Mouse (Mus musculus) thymus, postnatal 10 days (tissue): ENCODE results near the gene Gm37240.
"Not testable (repeated sequence)": the region's sequence is repeated elsewhere in the genome, so short reads cannot be mapped to it uniquely, and the experiment has no call there.

Experiments
- DNase-seq, 2 experiments: peaks; one replicate each; pipeline ENCODE4 v3.0.0; 2021; ENCODE audit warnings: low spot score in 2 of 2

The Gm37240 gene

GRCm38 (mm10) chr3:84652643-84653556, 1234.4 kb downstream of the Gm37240 start:
- no peak for DNase-seq

- no peak for DNase-seq
These were observed 1237.6 kb downstream of the Gm37240 start for GRCm38 (mm10) chr3:84649578-84650327.

DNA sequence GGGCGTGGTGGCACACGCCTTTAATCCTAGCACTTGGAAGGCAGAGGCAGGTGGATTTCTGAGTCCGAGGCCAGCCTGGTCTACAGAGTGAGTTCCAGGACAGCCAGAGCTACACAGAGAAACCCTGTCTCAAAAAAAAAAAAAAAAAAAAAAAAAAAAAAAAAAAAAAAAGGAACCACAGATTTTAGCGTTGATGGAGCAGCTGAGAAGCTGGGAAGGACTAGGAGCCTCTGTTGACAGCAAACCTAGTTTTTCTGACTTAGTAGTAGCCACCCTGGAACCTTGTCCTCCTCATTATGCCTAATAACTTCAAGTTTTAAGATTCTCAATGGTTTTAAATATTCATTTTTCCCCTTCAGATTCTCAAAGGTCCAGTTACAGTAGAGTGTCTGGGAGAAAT, 1239.2 kb downstream of the Gm37240 start:
- not testable (repeated sequence) for DNase-seq

DNA sequence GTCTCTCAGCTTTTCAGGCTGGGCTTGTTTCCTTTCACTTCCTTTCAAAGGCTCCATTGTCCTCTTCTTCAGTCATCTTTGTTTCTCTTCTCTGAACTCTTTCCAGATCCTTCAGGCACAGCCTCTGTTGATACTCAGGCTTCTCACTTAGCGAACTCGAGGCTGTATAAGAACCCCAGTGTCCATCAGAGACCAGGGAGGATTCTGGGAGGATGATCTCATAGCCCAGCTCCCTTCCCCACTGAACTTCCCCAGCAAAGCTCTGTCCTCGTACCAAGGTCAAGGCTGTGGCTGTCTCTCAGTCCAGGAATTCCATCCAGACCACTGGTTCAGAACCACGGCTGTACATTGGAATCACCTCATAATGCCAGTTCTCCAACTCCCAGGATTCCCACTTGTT, 1239.7 kb downstream of the Gm37240 start:
- no peak for DNase-seq

GRCm38 (mm10) chr3:84646331-84646845, 1240.9 kb downstream of the Gm37240 start:
- DNase-seq = no peak

GRCm38 (mm10) chr3:84646007-84646290, 1241.4 kb downstream of the Gm37240 start:
- no peak for DNase-seq

DNA sequence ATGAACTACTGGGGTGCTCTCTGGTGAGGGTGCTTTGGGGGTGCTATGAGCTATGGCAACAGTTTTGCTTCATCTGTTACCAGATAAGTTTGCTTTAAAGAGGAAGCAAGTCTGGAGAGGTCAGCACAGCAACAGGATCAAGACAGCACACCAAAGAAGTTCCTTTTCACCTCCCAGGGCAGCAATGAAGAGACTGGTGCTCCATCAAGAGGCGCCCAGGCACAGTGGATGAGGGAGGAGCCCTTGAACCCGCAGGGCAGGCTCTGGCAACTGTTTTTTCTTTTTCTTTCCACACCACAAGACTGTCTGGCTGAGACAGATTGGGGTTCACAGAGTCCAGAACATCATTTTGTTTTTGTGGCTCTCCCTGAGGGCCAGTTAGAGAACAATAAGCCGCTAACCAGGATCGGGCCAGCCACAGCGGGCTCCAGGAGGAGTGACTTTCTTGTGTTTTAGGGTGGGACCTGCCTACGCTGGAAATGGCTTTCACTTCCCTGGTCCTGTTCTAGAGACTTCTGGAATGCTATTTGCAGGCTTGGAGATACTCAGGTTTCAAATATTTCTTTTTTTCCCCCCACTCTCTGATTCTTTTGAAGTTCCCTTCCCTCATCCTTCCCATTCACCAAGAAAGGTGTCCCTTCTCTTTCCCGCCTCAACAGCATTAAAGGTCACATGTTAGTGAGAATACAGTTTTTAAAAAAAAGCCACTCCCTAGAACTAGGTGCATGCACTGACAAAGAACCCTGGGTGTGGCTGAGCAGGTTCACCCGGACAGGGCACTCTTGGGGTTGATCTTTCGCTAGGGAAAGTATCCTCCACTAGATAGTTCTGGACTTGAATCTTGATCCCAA, 1241.9 kb downstream of the Gm37240 start:
- no peak for DNase-seq

DNA sequence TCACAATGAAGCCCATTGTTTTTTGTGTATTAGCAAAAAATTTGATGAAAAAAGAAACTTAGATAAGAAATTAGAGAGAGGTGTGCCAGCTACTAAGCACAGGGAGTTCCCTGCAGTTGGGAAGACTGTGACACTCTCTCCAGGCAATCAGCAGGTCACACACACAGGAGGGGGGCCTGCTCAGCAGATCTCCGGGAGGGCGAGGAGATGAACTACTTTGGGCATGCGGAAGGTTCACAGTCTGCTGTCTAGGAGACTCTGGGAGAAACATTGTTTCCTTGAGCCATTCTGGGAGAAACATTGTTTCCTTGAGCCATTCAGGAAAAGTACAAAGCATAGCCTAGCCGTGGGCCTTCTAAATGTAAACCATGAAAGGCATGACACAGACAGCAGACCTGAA, 1244.4 kb downstream of the Gm37240 start:
- DNase-seq = no peak

- DNase-seq = no peak
These were observed 1245.9 kb downstream of the Gm37240 start for GRCm38 (mm10) chr3:84641391-84641790.

DNA sequence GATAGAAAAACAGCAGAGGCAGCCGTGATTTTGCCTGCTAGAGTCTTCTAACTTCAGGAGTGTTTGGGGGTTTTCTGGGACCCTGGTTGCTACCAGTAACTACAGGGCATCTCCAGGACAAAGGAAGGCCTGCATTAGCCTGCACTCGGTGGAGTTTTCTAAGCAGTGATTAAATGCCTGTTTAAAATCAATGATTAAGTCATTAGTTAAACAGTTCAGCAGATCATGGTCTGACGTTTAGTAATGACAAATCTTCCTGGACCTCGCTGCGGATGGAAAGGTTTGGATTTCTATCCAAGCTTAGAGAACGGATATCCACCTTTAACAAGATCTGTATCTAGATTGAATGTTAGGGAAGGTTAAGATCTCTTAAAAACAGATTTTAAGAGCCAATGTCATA, 1246.8 kb downstream of the Gm37240 start:
- no peak for DNase-seq

GRCm38 (mm10) chr3:84639767-84640500, 1247.4 kb downstream of the Gm37240 start:
- DNase-seq = no peak

- no peak for DNase-seq
These were observed 1248.5 kb downstream of the Gm37240 start for GRCm38 (mm10) chr3:84638858-84639257.

GRCm38 (mm10) chr3:84637890-84638578, 1249.3 kb downstream of the Gm37240 start:
- DNase-seq = no peak

- DNase-seq = no peak
These were observed 1250.2 kb downstream of the Gm37240 start for GRCm38 (mm10) chr3:84637095-84637494.

GRCm38 (mm10) chr3:84631586-84631985, 1255.7 kb downstream of the Gm37240 start:
- no peak for DNase-seq

- no peak for DNase-seq
These were observed 1265.3 kb downstream of the Gm37240 start for GRCm38 (mm10) chr3:84622026-84622425.

GRCm38 (mm10) chr3:84619725-84620124, 1267.6 kb downstream of the Gm37240 start:
- no peak for DNase-seq

DNA sequence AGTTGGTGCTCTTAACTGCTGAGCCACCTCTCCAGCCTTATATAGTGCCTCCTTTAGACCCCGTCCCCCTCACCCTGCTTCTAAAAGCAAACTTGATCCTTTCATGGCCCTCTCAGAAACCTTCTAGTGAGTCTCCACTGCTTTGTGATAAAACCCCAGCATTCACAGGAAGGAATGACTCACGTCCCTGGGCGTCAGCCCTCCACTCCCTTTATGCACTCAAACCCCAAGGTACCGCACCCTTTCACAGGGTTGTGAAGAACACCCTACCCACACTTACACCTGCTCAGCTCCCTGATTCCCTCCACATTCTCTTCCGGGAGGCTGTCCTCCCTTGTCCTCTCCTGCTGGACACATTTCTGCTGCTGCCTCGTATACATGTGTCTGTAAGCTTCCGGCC, 1268.3 kb downstream of the Gm37240 start:
- no peak for DNase-seq

DNA sequence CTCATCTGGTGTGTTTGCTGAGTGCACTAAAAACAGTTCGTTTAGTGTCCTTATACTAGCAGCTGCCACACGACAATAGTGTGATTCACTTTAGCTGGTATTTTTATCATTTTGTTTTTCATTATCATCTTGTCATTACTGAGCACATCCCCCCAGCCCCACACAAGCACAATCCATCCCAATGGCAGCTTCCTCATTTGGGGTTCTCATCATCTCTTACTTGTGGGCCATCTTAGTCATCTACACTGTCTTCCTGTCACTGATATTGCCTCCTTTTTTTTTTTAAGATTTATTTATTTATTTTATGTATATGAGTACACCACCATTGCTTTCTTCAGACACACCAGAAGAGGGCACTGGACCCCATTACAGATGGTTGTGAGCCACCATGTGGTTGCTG, 1268.7 kb downstream of the Gm37240 start:
- no peak for DNase-seq

GRCm38 (mm10) chr3:84615856-84616225, 1271.5 kb downstream of the Gm37240 start:
- DNase-seq = no peak
